Mouse (Mus musculus) heart, postnatal 0 days (tissue): ENCODE measurements at regions not wholly inside any gene's neighbourhood (a gene's known extent, or its start where the extent isn't known, plus 50 kb on each side); places are given as distances from the start of the nearest gene placed in this dataset.

Experiments
- ATAC-seq: fragments of 200-750 bp; cut with Nextera tagmentation; 2 replicates; pipeline ENCODE4 v1.8.0; 2017; ENCODE audit warnings: low read depth, moderate number of reproducible peaks, moderate library complexity; ENCODE audit not compliant: insufficient read depth
- DNase-seq: peaks from one replicate; pipeline ENCODE4 v3.0.0-alpha.2; 2016; ENCODE audit warnings: low spot score
- H3K27ac ChIP-seq: fragments of 300-500 bp; sonication (generic); 2 replicates; pipeline ENCODE4 v1.5.1; 2014; ENCODE audit warnings: low read depth, mild to moderate bottlenecking
- H3K27me3 ChIP-seq: fragments of 300-500 bp; sonication (generic); 2 replicates; pipeline ENCODE4 v1.6.1; 2014; ENCODE audit warnings: low read length, mixed read lengths; ENCODE audit not compliant: control insufficient read depth, insufficient read depth
- H3K36me3 ChIP-seq: fragments of 300-500 bp; sonication (generic); replicated peaks from 2 replicates; pipeline ENCODE4 v1.6.1; 2014; ENCODE audit warnings: low read length, mixed read lengths; ENCODE audit not compliant: control insufficient read depth, insufficient read depth
- H3K4me1 ChIP-seq: fragments of 300-500 bp; sonication (generic); 2 replicates; pipeline ENCODE4 v1.6.1; 2014; ENCODE audit warnings: antibody characterized with exemption; ENCODE audit not compliant: control insufficient read depth, insufficient read depth
- H3K4me2 ChIP-seq: fragments of 300-500 bp; sonication (generic); 2 replicates; pipeline ENCODE4 v1.6.1; 2014; ENCODE audit warnings: low read depth, mild to moderate bottlenecking, low read length, moderate library complexity
- H3K4me3 ChIP-seq: fragments of 300-500 bp; sonication (generic); 2 replicates; pipeline ENCODE4 v1.5.1; 2014; ENCODE audit warnings: low read depth, low read length
- H3K9ac ChIP-seq: fragments of 300-500 bp; sonication (generic); replicated peaks from 2 replicates; pipeline ENCODE4 v1.6.1; 2014; ENCODE audit warnings: low read depth, low read length, mixed read lengths
- H3K9me3 ChIP-seq: fragments of 300-500 bp; sonication (generic); replicated peaks from 2 replicates; pipeline ENCODE4 v1.6.1; 2016; ENCODE audit warnings: low read length; ENCODE audit not compliant: control insufficient read depth
- CTCF ChIP-seq: IDR thresholded peaks from 2 replicates; pipeline ENCODE4 v1.5.1; 2016; ENCODE audit warnings: antibody characterized with exemption, control low read depth, low read depth
- EP300 ChIP-seq: IDR thresholded peaks from 2 replicates; pipeline ENCODE4 v1.6.1; 2016; ENCODE audit warnings: antibody characterized with exemption, low read depth
- WGBS: fragments of 180-500 bp; shearing (Covaris S2); extraction: QIAGEN DNeasy Blood & Tissue Kit; methylation state at CpG from one replicate; pipeline ENCODE4 v1.1.7; 2014; 5-methylcytosine and 5-hydroxymethylcytosine counted together

GRCm38 (mm10) chr9:25713636-25714035 is 232.3 kb downstream of the Eepd1 start:
- Histone ChIP-seq H3K27me3 (no peaks in the 10 kb centered on the region), H3K36me3 (no peaks in the 10 kb centered on the region), H3K4me3 (no peak overlapping the region), H3K27ac (no peak overlapping the region), H3K4me2 (no peak overlapping the region), H3K9me3 (no peaks in the 10 kb centered on the region), H3K4me1 (no peaks in the 10 kb centered on the region), H3K9ac (no peak overlapping the region)
- no peak for DNase-seq
- no peak for ATAC-seq
- TF ChIP-seq CTCF = no peak
- TF ChIP-seq EP300 = no peak

- no peaks in the 10 kb centered on the region for H3K27me3 ChIP-seq
- DNase-seq (no peak), ATAC-seq (no peak)
- no peak overlapping the region for H3K4me2 ChIP-seq
- H3K36me3 ChIP-seq = no peaks in the 10 kb centered on the region
- TF ChIP-seq CTCF (no peak), EP300 (no peak)
- H3K9ac ChIP-seq = no peak overlapping the region
- H3K9me3 ChIP-seq = no peaks in the 10 kb centered on the region
- WGBS = 48% methylated on average over 6 of the region's 6 CpGs
- H3K4me3 ChIP-seq = no peak overlapping the region
- no peaks in the 10 kb centered on the region for H3K4me1 ChIP-seq
- H3K27ac ChIP-seq = no peak overlapping the region
Observed at GRCm38 (mm10) chr9:25744162-25744561, 262.8 kb downstream of the Eepd1 start.

GRCm38 (mm10) chr9:25751138-25751537 is 269.8 kb downstream of the Eepd1 start:
- Histone ChIP-seq H3K4me2 (no peak overlapping the region), H3K27me3 (no peaks in the 10 kb centered on the region), H3K9ac (no peak overlapping the region), H3K4me1 (no peaks in the 10 kb centered on the region), H3K27ac (no peak overlapping the region), H3K9me3 (no peaks in the 10 kb centered on the region), H3K4me3 (no peak overlapping the region), H3K36me3 (no peaks in the 10 kb centered on the region)
- TF ChIP-seq EP300 (no peak), CTCF (no peak)
- ATAC-seq (no peak), DNase-seq (no peak)

GRCm38 (mm10) chr9:25773899-25774298 is 292.6 kb downstream of the Eepd1 start:
- 34% methylated on average over 3 of the region's 3 CpGs for WGBS
- no peak for ATAC-seq

GRCm38 (mm10) chr9:25782631-25783030 is 301.3 kb downstream of the Eepd1 start:
- Histone ChIP-seq H3K27me3 (no peaks in the 10 kb centered on the region), H3K27ac (no peak overlapping the region), H3K9ac (no peak overlapping the region), H3K4me3 (no peak overlapping the region), H3K4me1 (no peaks in the 10 kb centered on the region), H3K9me3 (no peaks in the 10 kb centered on the region; the same call in 1 of the 2 replicates), H3K4me2 (no peak overlapping the region), H3K36me3 (no peaks in the 10 kb centered on the region)
- DNase-seq = no peak
- ATAC-seq = no peak
- 91% methylated on average over 1 of the region's 1 CpGs for WGBS
- no peak for TF ChIP-seq CTCF
- TF ChIP-seq EP300 = no peak

More at GRCm38 (mm10) chr9:25773899-25774298, 292.6 kb downstream of the Eepd1 start:
- no peak for DNase-seq
- TF ChIP-seq EP300 = no peak
- Histone ChIP-seq H3K9me3 (no peaks in the 10 kb centered on the region), H3K4me3 (no peak overlapping the region), H3K36me3 (no peaks in the 10 kb centered on the region), H3K4me2 (no peak overlapping the region), H3K27me3 (no peaks in the 10 kb centered on the region), H3K4me1 (no peaks in the 10 kb centered on the region), H3K27ac (no peak overlapping the region), H3K9ac (no peak overlapping the region)

GRCm38 (mm10) chr9:25795142-25795910 is 314.0 kb downstream of the Eepd1 start:
- no peaks in the 10 kb centered on the region for H3K36me3 ChIP-seq
- no peak overlapping the region for H3K4me3 ChIP-seq
- no peaks in the 10 kb centered on the region for H3K27me3 ChIP-seq
- H3K4me2 ChIP-seq = no peak overlapping the region
- no peaks in the 10 kb centered on the region for H3K9me3 ChIP-seq
- ATAC-seq = no peak
- 68% methylated on average over 8 of the region's 8 CpGs for WGBS
- TF ChIP-seq CTCF = no peak
- TF ChIP-seq EP300 = no peak
- H3K9ac ChIP-seq = no peak overlapping the region
- H3K27ac ChIP-seq = no peak overlapping the region
- no peak for DNase-seq
- H3K4me1 ChIP-seq = no peaks in the 10 kb centered on the region
